Mouse (Mus musculus) hindbrain, embryonic 12.5 days (tissue): Measurements from ENCODE around the gene Zfand2a. TPM values are rescaled to one million over a fixed set of nuclear protein-coding genes. Genes with fewer than 3 reads are reported as not detected.

Source experiments
- ATAC-seq: fragments of 200-750 bp; cut with Nextera tagmentation; 2 replicates; pipeline ENCODE4 v1.8.0; 2017; ENCODE audit warnings: moderate TSS enrichment; ENCODE audit not compliant: low FRiP score
- H3K27ac ChIP-seq: fragments of 300-500 bp; sonication (generic); 2 replicates; pipeline ENCODE4 v1.5.1; 2016; ENCODE audit warnings: mild to moderate bottlenecking
- H3K27me3 ChIP-seq: fragments of 300-500 bp; sonication (generic); 2 replicates; pipeline ENCODE4 v1.6.1; 2016; ENCODE audit warnings: mild to moderate bottlenecking
- H3K36me3 ChIP-seq: fragments of 300-500 bp; sonication (generic); 2 replicates; pipeline ENCODE4 v1.6.1; 2016; ENCODE audit warnings: mild to moderate bottlenecking
- H3K4me1 ChIP-seq: fragments of 300-500 bp; sonication (generic); 2 replicates; pipeline ENCODE4 v1.6.1; 2016
- H3K4me2 ChIP-seq: fragments of 300-500 bp; sonication (generic); replicated peaks from 2 replicates; pipeline ENCODE4 v1.6.1; 2016; ENCODE audit warnings: mild to moderate bottlenecking
- H3K4me3 ChIP-seq: fragments of 300-500 bp; sonication (generic); 2 replicates; pipeline ENCODE4 v1.5.1; 2016; ENCODE audit warnings: mild to moderate bottlenecking
- H3K9ac ChIP-seq: fragments of 300-500 bp; sonication (generic); 2 replicates; pipeline ENCODE4 v1.6.1; 2016; ENCODE audit warnings: mild to moderate bottlenecking, moderate library complexity
- H3K9me3 ChIP-seq: fragments of 300-500 bp; sonication (generic); replicated peaks from 2 replicates; pipeline ENCODE4 v1.6.1; 2016; ENCODE audit warnings: mild to moderate bottlenecking
- WGBS: fragments of 180-500 bp; shearing (Covaris S2); methylation state at CpG from one replicate; pipeline ENCODE4 v1.1.7; 2016; 5-methylcytosine and 5-hydroxymethylcytosine counted together
- polyA plus RNA-seq: library from polyadenylated mRNA; unstranded; fragments of >200 nt; fragmentation: Nextera tagmentation; extraction: Ambion mirVana; gene quantifications from 2 replicates; pipeline ENCODE4 v1.2.1, GENCODE M21; 2016

Gene Zfand2a
- polyA plus RNA-seq, 1 experiment from 2014 or later = 12.0 TPM

GRCm38 (mm10) chr5:139440926-139441725 is 43.2 kb downstream of the Zfand2a start:
- ATAC-seq = no peak
- Histone ChIP-seq H3K4me3 (no peak overlapping the region), H3K4me1 (peaks cover 14% of the 10 kb centered on the region), H3K9me3 (no peaks in the 10 kb centered on the region), H3K9ac (no peak overlapping the region), H3K4me2 (no peak overlapping the region), H3K27me3 (no peaks in the 10 kb centered on the region), H3K27ac (no peak overlapping the region), H3K36me3 (no peaks in the 10 kb centered on the region)
- WGBS = 91% methylated on average over 11 of the region's 11 CpGs

GRCm38 (mm10) chr5:139440451-139440850 is 43.9 kb downstream of the Zfand2a start:
- no peak for ATAC-seq
- Histone ChIP-seq H3K4me2 (no peak overlapping the region), H3K36me3 (no peaks in the 10 kb centered on the region), H3K27ac (no peak overlapping the region), H3K9me3 (no peaks in the 10 kb centered on the region), H3K9ac (no peak overlapping the region), H3K4me1 (peaks cover 21% of the 10 kb centered on the region), H3K27me3 (no peaks in the 10 kb centered on the region), H3K4me3 (no peak overlapping the region)
- 92% methylated on average over 5 of the region's 5 CpGs for whole genome bisulfite sequencing

GRCm38 (mm10) chr5:139438440-139438839 is 45.9 kb downstream of the Zfand2a start:
- no peak for ATAC-seq
- Histone ChIP-seq H3K9ac (no peak overlapping the region), H3K27me3 (no peaks in the 10 kb centered on the region), H3K36me3 (no peaks in the 10 kb centered on the region), H3K9me3 (no peaks in the 10 kb centered on the region), H3K4me2 (no peak overlapping the region), H3K27ac (peak overlapping the region; percentile 14; the same call in 1 of the 2 replicates), H3K4me3 (no peak overlapping the region), H3K4me1 (peaks cover 39% of the 10 kb centered on the region)
- 65% methylated on average over 12 of the region's 12 CpGs for WGBS

GRCm38 (mm10) chr5:139437769-139438168 is 46.6 kb downstream of the Zfand2a start:
- ATAC-seq = no peak
- H3K36me3 ChIP-seq = no peaks in the 10 kb centered on the region
- H3K4me3 ChIP-seq = no peak overlapping the region
- no peaks in the 10 kb centered on the region for H3K9me3 ChIP-seq
- 91% methylated on average over 4 of the region's 4 CpGs for WGBS
- H3K4me1 ChIP-seq = peaks cover 34% of the 10 kb centered on the region
- no peak overlapping the region for H3K4me2 ChIP-seq
- no peak overlapping the region for H3K9ac ChIP-seq
- no peaks in the 10 kb centered on the region for H3K27me3 ChIP-seq
- no peak overlapping the region for H3K27ac ChIP-seq

- Histone ChIP-seq H3K9ac (no peak overlapping the region), H3K27me3 (no peaks in the 10 kb centered on the region), H3K4me1 (peaks cover 34% of the 10 kb centered on the region), H3K4me2 (no peak overlapping the region), H3K4me3 (no peak overlapping the region), H3K36me3 (no peaks in the 10 kb centered on the region), H3K9me3 (no peaks in the 10 kb centered on the region), H3K27ac (peak overlapping the region; percentile 25; the same call in 1 of the 2 replicates)
- 30% methylated on average over 8 of the region's 8 CpGs for WGBS
- ATAC-seq = peak; percentile 55
Measured at GRCm38 (mm10) chr5:139434940-139435339, 49.4 kb downstream of the Zfand2a start.

- no peak overlapping the region for H3K4me3 ChIP-seq
- ATAC-seq = no peak
- WGBS = 79% methylated on average over 9 of the region's 9 CpGs
- no peak overlapping the region for H3K27ac ChIP-seq
- no peak overlapping the region for H3K9ac ChIP-seq
- no peaks in the 10 kb centered on the region for H3K27me3 ChIP-seq
- no peaks in the 10 kb centered on the region for H3K36me3 ChIP-seq
- H3K9me3 ChIP-seq = no peaks in the 10 kb centered on the region
- H3K4me1 ChIP-seq = peaks cover 40% of the 10 kb centered on the region
- H3K4me2 ChIP-seq = no peak overlapping the region
Measured at GRCm38 (mm10) chr5:139433842-139434568, 50.3 kb downstream of the Zfand2a start.

- WGBS = 64% methylated on average over 7 of the region's 7 CpGs
- no peaks in the 10 kb centered on the region for H3K27me3 ChIP-seq
- H3K4me1 ChIP-seq = peaks cover 37% of the 10 kb centered on the region
- no peaks in the 10 kb centered on the region for H3K36me3 ChIP-seq
- H3K4me3 ChIP-seq = no peak overlapping the region
- H3K27ac ChIP-seq = no peak overlapping the region
- ATAC-seq = no peak
- no peak overlapping the region for H3K9ac ChIP-seq
- H3K9me3 ChIP-seq = no peaks in the 10 kb centered on the region
- H3K4me2 ChIP-seq = no peak overlapping the region
Measured at GRCm38 (mm10) chr5:139432747-139433508, 51.4 kb downstream of the Zfand2a start.

- WGBS = 70% methylated on average over 6 of the region's 6 CpGs
- Histone ChIP-seq H3K4me2 (no peak overlapping the region), H3K27ac (no peak overlapping the region), H3K36me3 (no peaks in the 10 kb centered on the region), H3K9me3 (no peaks in the 10 kb centered on the region), H3K4me3 (no peak overlapping the region), H3K27me3 (no peaks in the 10 kb centered on the region), H3K9ac (no peak overlapping the region), H3K4me1 (peaks cover 37% of the 10 kb centered on the region)
- ATAC-seq = no peak
Measured at GRCm38 (mm10) chr5:139432333-139432732, 52.0 kb downstream of the Zfand2a start.

GRCm38 (mm10) chr5:139429818-139430341 is 54.5 kb downstream of the Zfand2a start:
- 0 out of 2 replicates have a peak overlapping the region, but pooled peaks have one; percentile 6 for H3K4me2 ChIP-seq
- H3K27ac ChIP-seq = peak overlapping the region; percentile 44; the same call in 1 of the 2 replicates
- no peaks in the 10 kb centered on the region for H3K27me3 ChIP-seq
- no peaks in the 10 kb centered on the region for H3K9me3 ChIP-seq
- peak overlapping the region; percentile 19; the same call in 1 of the 2 replicates for H3K9ac ChIP-seq
- H3K4me1 ChIP-seq = peaks cover 25% of the 10 kb centered on the region
- H3K4me3 ChIP-seq = no peak overlapping the region
- no peaks in the 10 kb centered on the region for H3K36me3 ChIP-seq
- ATAC-seq = 0 out of 2 replicates have a peak, but pooled peaks have one; percentile 25
- 51% methylated on average over 12 of the region's 12 CpGs for WGBS

- H3K9ac ChIP-seq = no peak overlapping the region
- H3K4me3 ChIP-seq = no peak overlapping the region
- no peaks in the 10 kb centered on the region for H3K36me3 ChIP-seq
- H3K4me1 ChIP-seq = peaks cover 18% of the 10 kb centered on the region
- H3K27me3 ChIP-seq = no peaks in the 10 kb centered on the region
- H3K27ac ChIP-seq = no peak overlapping the region
- H3K4me2 ChIP-seq = no peak overlapping the region
- WGBS = 88% methylated on average over 9 of the region's 9 CpGs
- no peak for ATAC-seq
- no peaks in the 10 kb centered on the region for H3K9me3 ChIP-seq
Measured at GRCm38 (mm10) chr5:139427989-139428388, 56.4 kb downstream of the Zfand2a start.

GRCm38 (mm10) chr5:139427001-139427400 is 57.3 kb downstream of the Zfand2a start:
- Histone ChIP-seq H3K4me2 (no peak overlapping the region), H3K4me1 (peaks cover 20% of the 10 kb centered on the region), H3K36me3 (no peaks in the 10 kb centered on the region), H3K9ac (no peak overlapping the region), H3K27me3 (no peaks in the 10 kb centered on the region), H3K9me3 (no peaks in the 10 kb centered on the region), H3K4me3 (no peak overlapping the region), H3K27ac (no peak overlapping the region)
- WGBS = 89% methylated on average over 9 of the region's 9 CpGs
- no peak for ATAC-seq

- no peak for ATAC-seq
Measured at GRCm38 (mm10) chr5:139425198-139425597, 59.2 kb downstream of the Zfand2a start.

More at GRCm38 (mm10) chr5:139425198-139425597, 59.2 kb downstream of the Zfand2a start:
- H3K27ac ChIP-seq = no peak overlapping the region
- H3K4me1 ChIP-seq = peaks cover 17% of the 10 kb centered on the region
- no peak overlapping the region for H3K4me3 ChIP-seq
- H3K27me3 ChIP-seq = no peaks in the 10 kb centered on the region
- no peak overlapping the region for H3K4me2 ChIP-seq
- no peaks in the 10 kb centered on the region for H3K36me3 ChIP-seq
- no peaks in the 10 kb centered on the region for H3K9me3 ChIP-seq
- no peak overlapping the region for H3K9ac ChIP-seq
- WGBS = 85% methylated on average over 9 of the region's 9 CpGs
